Comparison of ENCODE assay signal across 36 mouse cellular contexts in the genomic region with DNA sequence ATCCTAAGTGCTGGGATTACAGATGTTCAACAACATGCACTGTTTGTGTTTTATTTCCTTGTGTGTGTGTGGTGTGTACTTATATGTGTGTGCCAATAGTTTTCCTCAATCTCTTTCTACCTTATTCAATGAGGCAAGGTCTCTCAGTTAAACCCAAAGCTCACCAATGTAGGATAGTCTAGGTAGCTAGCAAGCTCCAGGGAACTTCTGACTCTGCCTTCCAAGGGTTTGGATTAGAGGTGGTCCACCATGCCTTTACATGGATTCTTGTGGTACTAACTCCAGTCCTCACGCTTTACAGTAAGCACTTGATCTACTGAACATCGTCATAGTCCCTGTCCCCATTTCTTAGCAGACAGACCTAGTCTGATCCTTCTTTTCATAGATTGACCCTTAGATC. TPM values are rescaled to one million over a fixed set of nuclear protein-coding genes. Genes with fewer than 3 reads are reported as not detected.
"Had no signal": no experiment of that assay in that cellular context is flagged by ENCODE, and none has a peak within 500 bp of the region (broad histone marks: within the 10 kb centered on the region; RNA-seq: fewer than 3 reads in every experiment).

No protein-coding gene starts in this region.

- H3K4me2 ChIP-seq: limb, embryonic 12.5 days; limb, embryonic 13.5 days; limb, embryonic 15.5 days; liver, embryonic 11.5 days; liver, embryonic 12.5 days; liver, embryonic 13.5 days; liver, embryonic 15.5 days; lung, embryonic 14.5 days; lung, embryonic 15.5 days; midbrain, embryonic 12.5 days; midbrain, embryonic 13.5 days; midbrain, embryonic 15.5 days; neural tube, embryonic 12.5 days had no signal

- H3K4me3 ChIP-seq: left cerebral cortex, adult 2 months; limb, embryonic 10.5 days; limb, embryonic 12.5 days; limb, embryonic 13.5 days; limb, embryonic 15.5 days; liver, embryonic 12.5 days; liver, embryonic 13.5 days; liver, embryonic 15.5 days; lung, embryonic 15.5 days; megakaryocyte, embryonic 14.5 days; midbrain, embryonic 10.5 days; midbrain, embryonic 12.5 days; midbrain, embryonic 13.5 days; midbrain, embryonic 15.5 days; myocyte; neural tube, embryonic 12.5 days had no signal

- H3K9me3 ChIP-seq: limb, embryonic 10.5 days; limb, embryonic 15.5 days; liver, embryonic 12.5 days; liver, embryonic 13.5 days; liver, embryonic 15.5 days; lung, embryonic 15.5 days; midbrain, embryonic 10.5 days; midbrain, embryonic 12.5 days; midbrain, embryonic 15.5 days had no signal

- H3K27ac ChIP-seq: left cerebral cortex, adult 2 months; limb, embryonic 10.5 days; limb, embryonic 12.5 days; limb, embryonic 13.5 days; limb, embryonic 15.5 days; liver, embryonic 12.5 days; liver, embryonic 13.5 days; liver, embryonic 14.5 days; liver, embryonic 15.5 days; lung, embryonic 15.5 days; macrophage; midbrain, embryonic 10.5 days; midbrain, embryonic 12.5 days; midbrain, embryonic 13.5 days; midbrain, embryonic 15.5 days; neural tube, embryonic 12.5 days had no signal

- ATAC-seq: liver, embryonic 12.5 days; liver, postnatal 0 days; lung, postnatal 0 days; midbrain, embryonic 13.5 days; midbrain, embryonic 15.5 days had no signal

- H3K4me1 ChIP-seq: limb, embryonic 10.5 days; limb, embryonic 12.5 days; limb, embryonic 13.5 days; limb, embryonic 15.5 days; liver, embryonic 12.5 days; liver, embryonic 13.5 days; liver, embryonic 15.5 days; lung, embryonic 15.5 days; midbrain, embryonic 10.5 days; midbrain, embryonic 12.5 days; midbrain, embryonic 13.5 days; midbrain, embryonic 15.5 days; neural tube, embryonic 12.5 days had no signal

- H3K27me3 ChIP-seq: limb, embryonic 12.5 days; limb, embryonic 13.5 days; limb, embryonic 15.5 days; liver, embryonic 12.5 days; liver, embryonic 13.5 days; liver, embryonic 15.5 days; lung, embryonic 15.5 days; megakaryocyte, embryonic 14.5 days; midbrain, embryonic 12.5 days; midbrain, embryonic 13.5 days; midbrain, embryonic 15.5 days; neural tube, embryonic 12.5 days had no signal

- H3K9ac ChIP-seq: limb, embryonic 12.5 days; limb, embryonic 13.5 days; limb, embryonic 15.5 days; liver, embryonic 12.5 days; liver, embryonic 13.5 days; liver, embryonic 14.5 days; liver, embryonic 15.5 days; liver, postnatal 0 days; lung, embryonic 14.5 days; lung, embryonic 15.5 days; midbrain, embryonic 12.5 days; midbrain, embryonic 13.5 days; midbrain, embryonic 15.5 days; neural tube, embryonic 12.5 days had no signal

- DNase-seq: left cerebral cortex, postnatal 4 days; liver; liver, embryonic 13.5 days; liver, postnatal 0 days; lung, adult 18-20 months; lung, adult 2 months; lung, embryonic 14.5 days; lung, postnatal 10 days; lung, postnatal 14 days; lung, postnatal 36 days; lung, postnatal 4 days; midbrain, embryonic 14.5 days had no signal

RNA-seq across cellular contexts. Expression of a gene that starts 17.7 kb away (rescaled TPM):
- polyA plus RNA-seq: limb, embryonic 10.5 days; limb, embryonic 11.5 days; limb, embryonic 12.5 days; limb, embryonic 13.5 days; limb, embryonic 15.5 days; liver, embryonic 11.5 days; liver, embryonic 12.5 days; liver, embryonic 13.5 days; liver, embryonic 14.5 days; liver, embryonic 15.5 days; liver, embryonic 16.5 days; liver, postnatal 0 days; lung, embryonic 15.5 days; lung, embryonic 16.5 days; lung, postnatal 0 days; macrophage; midbrain, embryonic 10.5 days; midbrain, embryonic 13.5 days; midbrain, embryonic 14.5 days; midbrain, embryonic 15.5 days; midbrain, postnatal 0 days; myocyte; neural tube, embryonic 11.5 days; neural tube, embryonic 12.5 days had no signal
